Mouse (Mus musculus) thymus, adult 2 months (tissue): Measurements from ENCODE around the gene Ephb1.

Experiments
- CTCF ChIP-seq: fragments of 200-500 bp; IDR thresholded peaks from 2 replicates; pipeline ENCODE4 v1.5.1; 2012; ENCODE audit warnings: mild to moderate bottlenecking, control low read depth, low read length, moderate library complexity, borderline replicate concordance; ENCODE audit not compliant: control insufficient read depth, poor library complexity, insufficient read depth; ENCODE audit errors: extremely low read depth
- POLR2A ChIP-seq: fragments of 200-500 bp; IDR thresholded peaks from 2 replicates; pipeline ENCODE4 v1.6.1; 2012; ENCODE audit warnings: mild to moderate bottlenecking, low read length, control low read depth, moderate library complexity; ENCODE audit not compliant: control insufficient read depth, poor library complexity, insufficient read depth; ENCODE audit errors: extremely low read depth

DNA sequence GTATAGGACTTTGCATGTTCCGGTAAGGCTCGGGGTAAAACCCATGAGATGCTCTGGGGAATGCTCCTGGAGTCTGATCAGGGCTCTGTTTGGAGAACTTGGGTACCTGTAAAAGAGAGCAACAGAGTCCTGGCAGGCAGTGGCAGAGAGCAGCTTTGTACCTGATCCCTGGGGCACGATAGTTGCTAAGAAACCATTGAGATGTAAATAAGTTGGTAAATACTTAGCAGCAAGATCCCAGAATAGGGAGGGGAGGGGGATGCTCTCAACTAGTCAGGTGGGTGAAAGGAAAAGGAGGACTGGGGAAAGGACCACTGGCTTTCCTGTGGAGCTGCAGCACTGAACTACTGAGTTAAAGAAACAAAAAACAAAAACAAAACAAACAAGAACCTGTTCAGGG is 12.5 kb downstream of the Ephb1 start:
- TF ChIP-seq CTCF = no peak
- TF ChIP-seq POLR2A = no peak
